Mouse (Mus musculus) embryonic facial prominence, embryonic 13.5 days (tissue): ENCODE results near the gene Gm21094. TPM values are rescaled to one million over a fixed set of nuclear protein-coding genes. Genes with fewer than 3 reads are reported as not detected.
"Not testable (repeated sequence)": the region's sequence is repeated elsewhere in the genome, so short reads cannot be mapped to it uniquely, and the experiment has no call there.

Experiments used
- ATAC-seq: fragments of 200-750 bp; cut with Nextera tagmentation; 2 replicates; pipeline ENCODE4 v1.8.0; 2017; ENCODE audit warnings: low read depth; ENCODE audit not compliant: insufficient number of reproducible peaks, insufficient read depth, low FRiP score, low TSS enrichment
- H3K27ac ChIP-seq: fragments of 300-500 bp; sonication (generic); 2 replicates; pipeline ENCODE4 v1.5.1; 2015; ENCODE audit warnings: moderate library complexity, mild to moderate bottlenecking, inconsistent platforms
- H3K27me3 ChIP-seq: fragments of 300-500 bp; sonication (generic); 2 replicates; pipeline ENCODE4 v1.6.1; 2015; ENCODE audit warnings: mild to moderate bottlenecking, inconsistent platforms
- H3K36me3 ChIP-seq: fragments of 300-500 bp; sonication (generic); 2 replicates; pipeline ENCODE4 v1.6.1; 2015; ENCODE audit warnings: mild to moderate bottlenecking, inconsistent platforms
- H3K4me1 ChIP-seq: fragments of 300-500 bp; sonication (generic); 2 replicates; pipeline ENCODE4 v1.6.1; 2015; ENCODE audit warnings: inconsistent platforms
- H3K4me2 ChIP-seq: fragments of 300-500 bp; sonication (generic); 2 replicates; pipeline ENCODE4 v1.6.1; 2015; ENCODE audit warnings: moderate library complexity, mild to moderate bottlenecking, inconsistent platforms
- H3K4me3 ChIP-seq: fragments of 300-500 bp; sonication (generic); 2 replicates; pipeline ENCODE4 v1.5.1; 2015; ENCODE audit warnings: mild to moderate bottlenecking, inconsistent platforms
- H3K9ac ChIP-seq: fragments of 300-500 bp; sonication (generic); 2 replicates; pipeline ENCODE4 v1.6.1; 2015; ENCODE audit warnings: mild to moderate bottlenecking, inconsistent platforms
- H3K9me3 ChIP-seq: fragments of 300-500 bp; sonication (generic); 2 replicates; pipeline ENCODE4 v1.6.1; 2016; ENCODE audit warnings: inconsistent platforms
- WGBS: fragments of 180-500 bp; shearing (Covaris S2); methylation state at CpG from one replicate; pipeline ENCODE4 v1.1.7; 2015; ENCODE audit warnings: mixed read lengths; 5-methylcytosine and 5-hydroxymethylcytosine counted together
- polyA plus RNA-seq: library from polyadenylated mRNA; unstranded; fragments of >200 nt; fragmentation: Nextera tagmentation; extraction: Ambion mirVana; gene quantifications from 2 replicates; pipeline ENCODE4 v1.2.1, GENCODE M21; 2015

The Gm21094 gene
- polyA plus RNA-seq: not detected in 2 replicates

DNA sequence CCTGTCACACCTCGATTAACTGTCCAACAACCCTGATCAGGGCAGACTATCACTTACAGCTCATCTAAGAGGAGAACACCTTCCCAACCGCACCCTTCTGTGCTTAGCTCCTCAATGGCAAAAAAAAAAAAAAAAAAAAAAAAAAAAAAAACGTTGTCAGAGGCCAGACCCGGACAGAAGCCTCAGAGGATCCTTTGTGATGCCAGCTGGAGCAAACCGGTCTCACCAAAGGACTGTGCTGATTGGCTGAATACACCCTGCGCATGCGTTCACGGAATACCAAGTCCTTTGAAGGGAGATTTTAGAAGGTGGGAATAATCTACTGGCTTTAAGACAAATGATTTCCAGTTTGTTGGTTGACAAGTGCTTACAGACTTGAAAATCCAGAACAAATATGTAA, at the start of gene Gm21094:
Gene Gm21094 (minus strand): TSS at position 101 of the 400 bp plus-strand sequence.
- H3K4me3 ChIP-seq, H3K4me2 ChIP-seq, H3K4me1 ChIP-seq, H3K27ac ChIP-seq, H3K27me3 ChIP-seq, H3K9ac ChIP-seq, H3K9me3 ChIP-seq, H3K36me3 ChIP-seq, ATAC-seq: not testable (repeated sequence)
- WGBS: no CpG with 5 or more reads among the region's 8 CpGs
